Mouse (Mus musculus) myocyte (in vitro differentiated cells): ENCODE data around the gene Syngr2. TPM values are rescaled to one million over a fixed set of nuclear protein-coding genes. Genes with fewer than 3 reads are reported as not detected.
A peak's percentile ranks its signal among the peaks of the same experiment; 100 is the strongest.

Experiments used
- H3K27me3 ChIP-seq: one replicate; pipeline ENCODE4 v1.6.1; 2011; ENCODE audit not compliant: control insufficient read depth, insufficient read depth, insufficient read length
- H3K36me3 ChIP-seq: one replicate; pipeline ENCODE4 v1.6.1; 2011; ENCODE audit not compliant: control insufficient read depth, insufficient read depth
- H3K4me2 ChIP-seq: one replicate; pipeline ENCODE4 v1.6.1; 2011; ENCODE audit warnings: low read depth, control low read depth
- H3K4me3 ChIP-seq: one replicate; pipeline ENCODE4 v1.5.1; 2011; ENCODE audit warnings: mild to moderate bottlenecking, control low read depth, moderate library complexity
- H3K79me2 ChIP-seq: one replicate; pipeline ENCODE4 v1.6.1; 2011; ENCODE audit not compliant: control insufficient read depth, insufficient read depth
- H3ac ChIP-seq: one replicate; pipeline ENCODE4 v1.6.1; 2011; ENCODE audit not compliant: control insufficient read depth, insufficient read length
- CEBPB ChIP-seq: IDR thresholded peaks from 2 replicates; pipeline ENCODE4 v1.6.1; 2011; ENCODE audit warnings: mild to moderate bottlenecking, moderate library complexity; ENCODE audit not compliant: poor library complexity, insufficient read depth, severe bottlenecking
- E2F4 ChIP-seq: IDR thresholded peaks from one replicate; pipeline ENCODE4 v1.6.1; 2011; ENCODE audit warnings: mild to moderate bottlenecking, control low read depth, moderate library complexity; ENCODE audit not compliant: insufficient read depth
- MAX ChIP-seq: IDR thresholded peaks from one replicate; pipeline ENCODE4 v1.6.1; 2011; ENCODE audit warnings: low read depth, mild to moderate bottlenecking, control low read depth
- MYOD1 ChIP-seq, 3 experiments: IDR thresholded peaks; one replicate each; pipeline ENCODE4 v1.6.1; 2011; ENCODE audit warnings: control low read depth in 2 of 3, low read depth in 2 of 3, mild to moderate bottlenecking in 2 of 3, moderate library complexity in 1 of 3; ENCODE audit not compliant: insufficient read length in 2 of 3, control insufficient read depth in 1 of 3
- MYOG ChIP-seq, 3 experiments: IDR thresholded peaks; one replicate each; pipeline ENCODE4 v1.6.1; 2011; ENCODE audit warnings: control low read depth in 2 of 3, low read depth in 2 of 3, mild to moderate bottlenecking in 2 of 3; ENCODE audit not compliant: insufficient read length in 2 of 3, control insufficient read depth in 1 of 3, insufficient read depth in 1 of 3
- POLR2A ChIP-seq: IDR thresholded peaks from one replicate; pipeline ENCODE4 v1.6.1; 2011; ENCODE audit warnings: low read depth, mild to moderate bottlenecking, control low read depth, moderate library complexity; ENCODE audit not compliant: insufficient read length
- POLR2AphosphoS2 ChIP-seq: IDR thresholded peaks from one replicate; pipeline ENCODE4 v1.6.1; 2011; ENCODE audit warnings: low read depth, control low read depth; ENCODE audit not compliant: insufficient read length
- REST ChIP-seq: IDR thresholded peaks from one replicate; pipeline ENCODE4 v1.6.1; 2011; ENCODE audit warnings: mild to moderate bottlenecking, control low read depth, moderate library complexity; ENCODE audit not compliant: insufficient read depth, insufficient read length
- SRF ChIP-seq: IDR thresholded peaks from one replicate; pipeline ENCODE4 v1.6.1; 2011; ENCODE audit warnings: low read depth; ENCODE audit not compliant: control insufficient read depth, insufficient read length
- TCF12 ChIP-seq: IDR thresholded peaks from one replicate; pipeline ENCODE4 v1.6.1; 2011; ENCODE audit warnings: mild to moderate bottlenecking, control low read depth; ENCODE audit not compliant: poor library complexity, insufficient read depth, severe bottlenecking
- TCF3 ChIP-seq: IDR thresholded peaks from one replicate; pipeline ENCODE4 v1.6.1; 2011; ENCODE audit warnings: low read depth, control low read depth; ENCODE audit not compliant: insufficient read length
- USF1 ChIP-seq: IDR thresholded peaks from one replicate; pipeline ENCODE4 v1.6.1; 2011; ENCODE audit warnings: low read depth, mild to moderate bottlenecking, control low read depth, moderate library complexity
- polyA plus RNA-seq: library from polyadenylated mRNA; unstranded; fragments of >200 nt; fragmentation: generic; extraction: Trizol; gene quantifications from one replicate; pipeline ENCODE4 v1.2.1, GENCODE M21; 2012; ENCODE audit warnings: missing spikeins

Gene Syngr2
- polyA plus RNA-seq, 1 experiment, result 109 TPM

- H3ac ChIP-seq, result no peak overlapping the region
- peaks cover 25% of the 10 kb centered on the region for H3K36me3 ChIP-seq
These were observed 45.9 kb downstream of the Syngr2 start for GRCm38 (mm10) chr11:117855360-117855759.

GRCm38 (mm10) chr11:117855975-117856374 is 46.5 kb downstream of the Syngr2 start:
- no peak for TF ChIP-seq MAX
- TF ChIP-seq POLR2A, result no peak
- no peak for TF ChIP-seq SRF
- TF ChIP-seq TCF12, result no peak
- no peak for TF ChIP-seq REST
- TF ChIP-seq MYOG (IDR thresholded peaks at IDR 0.05; ENCODE audit: control insufficient read depth in 1 of 3, insufficient read depth in 1 of 3, insufficient read length in 2 of 3, low read depth in 2 of 3), result no peak
- no peak for TF ChIP-seq CEBPB
- TF ChIP-seq USF1, result no peak
- TF ChIP-seq TCF3, result no peak
- TF ChIP-seq E2F4, result no peak
- no peak for TF ChIP-seq POLR2AphosphoS2
- TF ChIP-seq MYOD1 (IDR thresholded peaks at IDR 0.05; ENCODE audit: control insufficient read depth in 1 of 3, insufficient read length in 2 of 3, low read depth in 2 of 3), result no peak
- H3ac ChIP-seq, result no peak overlapping the region

More at GRCm38 (mm10) chr11:117855360-117855759, 45.9 kb downstream of the Syngr2 start:
- no peaks in the 10 kb centered on the region for H3K27me3 ChIP-seq
- TF ChIP-seq SRF (no peak), TCF3 (no peak), TCF12 (no peak), POLR2A (no peak), USF1 (no peak), CEBPB (no peak), MAX (no peak), POLR2AphosphoS2 (no peak), E2F4 (no peak), REST (no peak)
- peaks cover 53% of the 10 kb centered on the region for H3K79me2 ChIP-seq
- no peak overlapping the region for H3K4me3 ChIP-seq
- H3K4me2 ChIP-seq, result no peak overlapping the region

GRCm38 (mm10) chr11:117857462-117857861 is 48.0 kb downstream of the Syngr2 start:
- Histone ChIP-seq H3ac (no peak overlapping the region), H3K36me3 (peaks cover 14% of the 10 kb centered on the region), H3K4me3 (no peak overlapping the region), H3K27me3 (no peaks in the 10 kb centered on the region), H3K4me2 (no peak overlapping the region), H3K79me2 (peaks cover 32% of the 10 kb centered on the region)
- TF ChIP-seq POLR2AphosphoS2 (peak; percentile 48), MYOD1 (IDR thresholded peaks at IDR 0.05; ENCODE audit: control insufficient read depth in 1 of 3, insufficient read length in 2 of 3, low read depth in 2 of 3) (no peak), REST (no peak), E2F4 (no peak)

More at GRCm38 (mm10) chr11:117855975-117856374, 46.5 kb downstream of the Syngr2 start:
- no peaks in the 10 kb centered on the region for H3K27me3 ChIP-seq
- peaks cover 24% of the 10 kb centered on the region for H3K36me3 ChIP-seq
- peaks cover 47% of the 10 kb centered on the region for H3K79me2 ChIP-seq
- H3K4me3 ChIP-seq, result no peak overlapping the region
- no peak overlapping the region for H3K4me2 ChIP-seq

GRCm38 (mm10) chr11:117858392-117858791 is 48.9 kb downstream of the Syngr2 start:
- Histone ChIP-seq H3K36me3 (peaks cover 14% of the 10 kb centered on the region), H3K4me2 (no peak overlapping the region), H3K79me2 (peaks cover 23% of the 10 kb centered on the region), H3K27me3 (no peaks in the 10 kb centered on the region), H3K4me3 (no peak overlapping the region), H3ac (no peak overlapping the region)
- TF ChIP-seq SRF (no peak), MYOG (IDR thresholded peaks at IDR 0.05; ENCODE audit: control insufficient read depth in 1 of 3, insufficient read depth in 1 of 3, insufficient read length in 2 of 3, low read depth in 2 of 3) (no peak), MYOD1 (IDR thresholded peaks at IDR 0.05; ENCODE audit: control insufficient read depth in 1 of 3, insufficient read length in 2 of 3, low read depth in 2 of 3) (no peak), E2F4 (no peak), CEBPB (no peak), MAX (no peak), POLR2AphosphoS2 (no peak), REST (no peak), TCF3 (no peak)

- H3K4me3 ChIP-seq, result no peak within 1 kb of the TSS
- H3K79me2 ChIP-seq, result peaks cover 9% of the 10 kb centered on the region
- H3ac ChIP-seq, result no peak within 1 kb of the TSS
- no peaks in the 10 kb centered on the region for H3K27me3 ChIP-seq
- TF ChIP-seq POLR2AphosphoS2, result peak; percentile 22
- TF ChIP-seq MAX, result no peak
- peaks cover 7% of the 10 kb centered on the region for H3K36me3 ChIP-seq
- no peak within 1 kb of the TSS for H3K4me2 ChIP-seq
These were observed 51.1 kb downstream of the Syngr2 start, which contains the start of gene Tmem235 for GRCm38 (mm10) chr11:117860601-117861000. Gene Tmem235, plus strand, starts transcription at chr11:117860752.
